Mouse (Mus musculus) olfactory bulb, adult 2 months (tissue): ENCODE data around the gene Csnk2a2.

Experiments
- CTCF ChIP-seq: fragments of 200-500 bp; IDR thresholded peaks from 2 replicates; pipeline ENCODE4 v1.5.1; 2012; ENCODE audit warnings: low read depth, mild to moderate bottlenecking, low read length, moderate library complexity; ENCODE audit not compliant: insufficient read depth
- POLR2A ChIP-seq: fragments of 200-500 bp; IDR thresholded peaks from 2 replicates; pipeline ENCODE4 v1.6.1; 2012; ENCODE audit warnings: mild to moderate bottlenecking, low read depth, low read length, moderate library complexity; ENCODE audit not compliant: insufficient read depth

DNA sequence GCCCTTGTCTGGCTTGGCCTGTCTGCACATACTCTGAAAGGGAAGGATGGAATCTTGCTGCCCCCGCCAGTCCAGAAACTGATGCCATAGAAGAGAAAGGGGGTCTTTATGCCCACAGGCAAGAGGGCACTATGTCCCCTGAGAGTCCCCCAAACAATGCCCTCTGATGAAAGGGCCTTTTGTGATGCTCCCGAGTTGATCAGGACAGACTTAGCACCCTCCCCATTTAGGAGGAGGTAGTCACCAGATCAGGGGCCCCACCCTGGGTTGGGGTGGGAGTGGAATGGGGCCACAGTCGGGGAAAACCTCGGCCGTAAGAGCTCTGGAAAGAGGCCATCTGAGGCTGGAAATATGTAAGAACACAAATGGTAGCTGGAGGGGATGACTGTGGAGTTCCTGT, 92.6 kb downstream of the Csnk2a2 start:
- TF ChIP-seq POLR2A = no peak
- TF ChIP-seq CTCF = no peak
